Comparison of ENCODE assay signal across 23 mouse cellular contexts in the genomic region with DNA sequence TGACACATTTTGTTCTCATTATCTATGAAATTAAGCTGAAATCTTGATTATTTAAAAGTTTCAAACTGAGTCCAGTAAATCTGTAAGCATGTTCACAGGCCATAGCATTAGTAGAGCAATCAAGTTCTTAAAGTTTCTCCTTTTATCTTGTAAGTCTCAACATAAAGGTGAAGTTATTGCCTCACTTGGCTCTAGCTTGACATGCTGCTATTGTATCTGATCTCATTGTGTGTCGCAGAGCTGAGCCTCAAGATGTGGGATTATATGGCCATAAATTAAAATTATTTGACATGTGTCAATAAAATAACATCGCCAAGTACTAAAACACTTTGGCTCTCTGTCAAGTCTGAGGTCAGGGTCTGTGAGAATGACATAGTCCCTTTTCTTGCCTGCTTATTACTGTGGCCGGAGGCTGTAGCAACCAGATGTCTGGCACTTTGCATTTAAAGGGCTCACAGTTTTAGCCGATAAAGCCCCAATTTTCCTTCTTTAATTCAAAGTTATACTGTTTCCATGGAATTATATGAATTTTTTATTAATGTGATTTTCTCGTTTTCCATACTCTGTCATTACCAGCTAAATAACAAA.
DNase-seq lines count a peak whose midpoint lies in the region; ATAC-seq and TF ChIP-seq lines count a peak whose summit lies in the region.
"Had no signal": no experiment of that assay in that cellular context is flagged by ENCODE, and none has a peak within 500 bp of the region (broad histone marks: within the 10 kb centered on the region; RNA-seq: fewer than 3 reads in every experiment).

No protein-coding gene starts in this region.

- TF ChIP-seq CTCF in heart, adult 2 months (IDR thresholded peaks at IDR 0.05): no peak

- H3K36me3 ChIP-seq in limb, embryonic 11.5 days (ENCODE audit: control insufficient read depth, insufficient read depth, low read length): no peaks in the 10 kb centered on the region
- H3K36me3 ChIP-seq in limb, embryonic 10.5 days: no peaks in the 10 kb centered on the region
- H3K36me3 ChIP-seq in intestine, embryonic 15.5 days: no peaks in the 10 kb centered on the region
- no peaks in the 10 kb centered on the region for H3K36me3 ChIP-seq in intestine, embryonic 16.5 days (ENCODE audit: control insufficient read depth, insufficient read depth, low read length)
- no peaks in the 10 kb centered on the region for H3K36me3 ChIP-seq in limb, embryonic 13.5 days
- H3K36me3 ChIP-seq in heart, adult 2 months (ENCODE audit: control insufficient read depth, insufficient read depth, low read length): no peaks in the 10 kb centered on the region
- H3K36me3 ChIP-seq: embryonic facial prominence, embryonic 13.5 days; embryonic facial prominence, embryonic 15.5 days; forebrain, embryonic 10.5 days; forebrain, embryonic 12.5 days had no signal

- H3K9ac ChIP-seq in limb, embryonic 11.5 days (ENCODE audit: low read length): no peak overlapping the region
- H3K9ac ChIP-seq in intestine, embryonic 15.5 days: no peak overlapping the region
- H3K9ac ChIP-seq in intestine, embryonic 16.5 days (ENCODE audit: low read depth, low read length): no peak overlapping the region
- H3K9ac ChIP-seq in limb, embryonic 13.5 days: no peak overlapping the region
- H3K9ac ChIP-seq in heart, adult 2 months (ENCODE audit: low read depth, low read length): no peak overlapping the region
- H3K9ac ChIP-seq: embryonic facial prominence, embryonic 13.5 days; embryonic facial prominence, embryonic 15.5 days; forebrain, embryonic 12.5 days had no signal

- no peak for TF ChIP-seq POLR2A in heart, adult 2 months (IDR thresholded peaks at IDR 0.05; ENCODE audit: insufficient read depth, low read depth, low read length)

- no peaks in the 10 kb centered on the region for H3K79me2 ChIP-seq in heart, adult 2 months (replicated peaks; ENCODE audit: control insufficient read depth, insufficient read depth, low read length)

- intact Hi-C loops in heart, adult 2 months (cut with DNase I): no loop called here

- DNase-seq in limb, embryonic 11.5 days (ENCODE audit: low spot score): no peak
- DNase-seq in limb, embryonic 10.5 days (ENCODE audit: low spot score): no peak
- no peak for DNase-seq in heart, adult 2 months
- DNase-seq in spleen, postnatal 4 days (ENCODE audit: low spot score in 2 of 2): no peak
- no peak for DNase-seq in embryo, embryonic 10.5 days (ENCODE audit: low spot score)
- DNase-seq: adrenal gland, adult 2 months; adrenal gland, postnatal 10 days; adrenal gland, postnatal 25 days; cerebellum, adult 11-12 months; cerebellum, adult 2 months; cerebellum, adult 9-10 months; cerebellum, postnatal 25 days; embryo, embryonic 11 days had no signal

- H3K27ac ChIP-seq in limb, embryonic 11.5 days (replicated peaks; ENCODE audit: low read depth, low read length): no peak overlapping the region
- no peak overlapping the region for H3K27ac ChIP-seq in limb, embryonic 10.5 days
- no peak overlapping the region for H3K27ac ChIP-seq in intestine, embryonic 15.5 days
- H3K27ac ChIP-seq in intestine, embryonic 16.5 days (ENCODE audit: low read length): no peak overlapping the region
- no peak overlapping the region for H3K27ac ChIP-seq in limb, embryonic 13.5 days
- H3K27ac ChIP-seq in heart, adult 2 months: no peak overlapping the region
- H3K27ac ChIP-seq: embryonic facial prominence, embryonic 13.5 days; embryonic facial prominence, embryonic 15.5 days; forebrain, embryonic 10.5 days; forebrain, embryonic 12.5 days had no signal

- WGBS in limb, embryonic 11.5 days: 57% methylated on average over 5 of the region's 5 CpGs
- whole genome bisulfite sequencing in limb, embryonic 10.5 days: 82% methylated on average over 5 of the region's 5 CpGs
- WGBS in intestine, embryonic 15.5 days: 49% methylated on average over 5 of the region's 5 CpGs
- WGBS in intestine, embryonic 16.5 days: 42% methylated on average over 5 of the region's 5 CpGs
- 18% methylated on average over 5 of the region's 5 CpGs for WGBS in limb, embryonic 13.5 days
- 83% methylated on average over 5 of the region's 5 CpGs for WGBS in heart, adult 2 months

- no peak for TF ChIP-seq EP300 in heart, adult 2 months (IDR thresholded peaks at IDR 0.05; ENCODE audit: insufficient read depth, low read depth, low read length)

- H3K4me3 ChIP-seq in limb, embryonic 11.5 days (ENCODE audit: low read depth, low read length): no peak overlapping the region
- no peak overlapping the region for H3K4me3 ChIP-seq in limb, embryonic 10.5 days
- H3K4me3 ChIP-seq in intestine, embryonic 15.5 days (replicated peaks): no peak overlapping the region
- H3K4me3 ChIP-seq in intestine, embryonic 16.5 days (ENCODE audit: low read length): no peak overlapping the region
- no peak overlapping the region for H3K4me3 ChIP-seq in limb, embryonic 13.5 days
- no peak overlapping the region for H3K4me3 ChIP-seq in heart, adult 2 months
- H3K4me3 ChIP-seq: embryonic facial prominence, embryonic 13.5 days; embryonic facial prominence, embryonic 15.5 days; erythroblast, embryonic 14.5 days; forebrain, embryonic 10.5 days; forebrain, embryonic 12.5 days had no signal

- H3K27me3 ChIP-seq in limb, embryonic 11.5 days (ENCODE audit: control insufficient read depth, insufficient read depth, low read length): no peaks in the 10 kb centered on the region
- no peaks in the 10 kb centered on the region for H3K27me3 ChIP-seq in limb, embryonic 10.5 days (ENCODE audit: low read depth, poor library complexity, severe bottlenecking)
- no peaks in the 10 kb centered on the region for H3K27me3 ChIP-seq in intestine, embryonic 15.5 days (replicated peaks)
- H3K27me3 ChIP-seq in intestine, embryonic 16.5 days (replicated peaks; ENCODE audit: control insufficient read depth, insufficient read depth, low read length): no peaks in the 10 kb centered on the region
- no peaks in the 10 kb centered on the region for H3K27me3 ChIP-seq in limb, embryonic 13.5 days
- H3K27me3 ChIP-seq in heart, adult 2 months (ENCODE audit: control insufficient read depth, insufficient read depth, low read length): no peaks in the 10 kb centered on the region
- H3K27me3 ChIP-seq: embryonic facial prominence, embryonic 13.5 days; embryonic facial prominence, embryonic 15.5 days; forebrain, embryonic 12.5 days had no signal

- no peak overlapping the region for H3K4me2 ChIP-seq in limb, embryonic 11.5 days (ENCODE audit: low read depth, severe bottlenecking)
- H3K4me2 ChIP-seq in intestine, embryonic 15.5 days (replicated peaks): no peak overlapping the region
- H3K4me2 ChIP-seq in intestine, embryonic 16.5 days (ENCODE audit: low read depth, low read length): no peak overlapping the region
- no peak overlapping the region for H3K4me2 ChIP-seq in limb, embryonic 13.5 days (replicated peaks)
- H3K4me2 ChIP-seq: embryonic facial prominence, embryonic 13.5 days; embryonic facial prominence, embryonic 15.5 days; forebrain, embryonic 12.5 days had no signal

- no peaks in the 10 kb centered on the region for H3K9me3 ChIP-seq in limb, embryonic 11.5 days (ENCODE audit: control insufficient read depth, low read length)
- H3K9me3 ChIP-seq in limb, embryonic 10.5 days (replicated peaks): no peaks in the 10 kb centered on the region
- no peaks in the 10 kb centered on the region for H3K9me3 ChIP-seq in intestine, embryonic 15.5 days
- H3K9me3 ChIP-seq in intestine, embryonic 16.5 days (ENCODE audit: control insufficient read depth, low read length): no peaks in the 10 kb centered on the region
- no peaks in the 10 kb centered on the region; the same call in 1 of the 2 replicates for H3K9me3 ChIP-seq in limb, embryonic 13.5 days
- H3K9me3 ChIP-seq: embryonic facial prominence, embryonic 13.5 days; embryonic facial prominence, embryonic 15.5 days; forebrain, embryonic 10.5 days; forebrain, embryonic 12.5 days had no signal

- 0 out of 2 replicates have a peak, but pooled peaks have one; percentile 26 for ATAC-seq in limb, embryonic 11.5 days (ENCODE audit: insufficient number of reproducible peaks, low FRiP score, low TSS enrichment, low read depth)
- peak; percentile 71 for ATAC-seq in intestine, embryonic 15.5 days
- ATAC-seq in intestine, embryonic 16.5 days: peak; percentile 31; the same call in 1 of the 2 replicates
- peak; percentile 83; the same call in 1 of the 2 replicates for ATAC-seq in limb, embryonic 13.5 days (ENCODE audit: low FRiP score, low read depth)
- ATAC-seq: forebrain, embryonic 14.5 days; forebrain, embryonic 16.5 days had no signal

- no peaks in the 10 kb centered on the region for H3K4me1 ChIP-seq in limb, embryonic 11.5 days (ENCODE audit: control insufficient read depth, insufficient read depth, low read length)
- H3K4me1 ChIP-seq in limb, embryonic 10.5 days: no peaks in the 10 kb centered on the region
- no peaks in the 10 kb centered on the region for H3K4me1 ChIP-seq in intestine, embryonic 15.5 days (replicated peaks)
- H3K4me1 ChIP-seq in intestine, embryonic 16.5 days (ENCODE audit: control insufficient read depth, insufficient read depth, low read length): no peaks in the 10 kb centered on the region
- peaks cover 14% of the 10 kb centered on the region for H3K4me1 ChIP-seq in limb, embryonic 13.5 days
- no peaks in the 10 kb centered on the region for H3K4me1 ChIP-seq in heart, adult 2 months (ENCODE audit: control insufficient read depth, insufficient read depth, low read length)
- H3K4me1 ChIP-seq: embryonic facial prominence, embryonic 13.5 days; embryonic facial prominence, embryonic 15.5 days; forebrain, embryonic 10.5 days; forebrain, embryonic 12.5 days had no signal

Comparison
In these comparisons a context has a peak if more than half of its experiments do, and no peak if none do; other contexts are left out.
1. ATAC-seq: peak in every context shown above with its lines; median percentile 83 in limb, embryonic 13.5 days; 71 in intestine, embryonic 15.5 days; 31 in intestine, embryonic 16.5 days; 26 in limb, embryonic 11.5 days.